Mouse (Mus musculus): ENCODE data around the gene Aplf.

The Aplf gene

DNA sequence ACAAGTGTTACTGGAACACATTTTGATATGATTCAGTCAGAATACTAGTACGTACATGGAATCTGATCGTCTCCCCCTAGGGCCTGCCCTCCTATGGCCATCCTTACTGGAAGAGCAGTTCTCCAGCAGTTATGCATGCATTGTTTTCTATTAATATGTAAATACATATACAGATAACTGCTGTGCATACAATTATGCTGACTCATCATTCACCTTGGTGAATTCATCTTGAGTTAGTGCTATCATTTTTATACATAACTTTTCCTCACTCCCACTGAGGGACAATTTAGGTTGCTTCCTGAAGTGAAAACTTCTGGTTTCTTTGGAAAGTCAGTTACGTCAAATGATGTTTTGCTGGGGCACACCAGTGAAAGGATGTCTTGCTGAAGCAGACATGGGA, 48.8 kb downstream of the Aplf start:
- DNase-seq (ENCODE audit: low read depth, low spot score) = no peak

GRCm38 (mm10) chr6:87621281-87621680, 50.7 kb downstream of the Aplf start:
- no peak for DNase-seq (ENCODE audit: low read depth, low spot score)

DNA sequence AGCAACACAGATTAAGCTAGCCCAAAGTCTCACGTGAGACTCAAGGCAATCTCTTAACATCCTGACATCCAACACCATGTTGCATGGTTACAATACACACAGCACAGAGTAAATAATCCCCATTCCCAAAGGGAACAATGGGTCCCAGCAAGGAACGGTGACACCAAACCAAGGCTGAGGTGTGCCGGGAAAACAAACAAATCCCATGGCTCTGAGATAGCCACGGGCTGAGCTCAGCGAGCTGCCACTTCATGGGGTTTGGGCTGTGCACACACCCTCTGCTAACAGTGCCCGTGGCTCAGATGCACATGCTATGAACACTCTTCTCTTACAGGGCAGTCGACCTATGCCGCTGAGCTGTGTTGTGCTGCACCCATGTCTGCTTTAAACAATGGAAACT, 54.0 kb downstream of the Aplf start:
- DNase-seq (ENCODE audit: low read depth, low spot score) = no peak

GRCm38 (mm10) chr6:87615696-87616083, 56.3 kb downstream of the Aplf start:
- DNase-seq (ENCODE audit: low read depth, low spot score) = no peak

DNA sequence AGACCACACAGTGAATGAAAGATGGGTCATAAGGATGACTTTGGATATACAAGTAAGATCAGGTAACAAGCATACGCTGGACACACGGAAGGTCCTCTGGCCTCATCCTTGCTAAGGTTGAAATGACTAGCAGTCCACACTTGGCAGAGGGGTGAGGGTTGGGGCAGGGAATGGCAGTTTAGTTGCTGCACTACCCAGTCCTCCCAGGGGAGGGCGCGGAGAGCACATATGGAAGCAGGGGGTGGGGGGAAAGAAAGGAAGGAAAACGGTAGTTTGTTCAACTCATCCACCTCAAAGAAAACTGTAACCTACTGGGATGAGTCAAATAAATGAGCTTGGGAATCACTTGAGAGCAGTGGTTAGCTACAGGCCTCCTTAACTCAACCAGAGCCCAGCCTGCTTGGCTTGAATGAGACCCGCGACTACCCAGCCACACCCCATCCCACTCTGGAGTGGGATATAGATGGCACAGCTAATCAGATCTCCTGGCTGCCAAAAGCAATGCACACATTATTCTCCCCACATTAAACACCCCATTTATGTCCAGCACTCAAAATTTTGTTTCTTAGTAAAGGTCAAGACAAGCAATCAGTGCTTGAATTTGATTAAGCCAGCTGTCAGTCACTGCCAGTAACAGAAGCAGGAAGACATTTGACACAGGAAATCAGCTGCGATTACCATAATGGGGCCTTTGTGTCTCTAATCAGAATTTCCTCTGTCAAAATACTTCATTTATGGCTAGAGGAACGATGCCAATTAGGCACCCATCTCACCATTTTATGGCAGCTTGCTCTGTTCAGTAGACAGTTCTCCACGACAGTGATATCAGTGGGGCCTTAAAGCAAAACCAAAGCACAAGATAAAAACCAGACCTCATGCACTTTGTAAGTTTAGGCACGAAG, 56.9 kb downstream of the Aplf start:
- DNase-seq (ENCODE audit: low read depth, low spot score) = no peak

GRCm38 (mm10) chr6:87599825-87600224, 72.2 kb downstream of the Aplf start:
- no peak for DNase-seq (ENCODE audit: low read depth, low spot score)

DNA sequence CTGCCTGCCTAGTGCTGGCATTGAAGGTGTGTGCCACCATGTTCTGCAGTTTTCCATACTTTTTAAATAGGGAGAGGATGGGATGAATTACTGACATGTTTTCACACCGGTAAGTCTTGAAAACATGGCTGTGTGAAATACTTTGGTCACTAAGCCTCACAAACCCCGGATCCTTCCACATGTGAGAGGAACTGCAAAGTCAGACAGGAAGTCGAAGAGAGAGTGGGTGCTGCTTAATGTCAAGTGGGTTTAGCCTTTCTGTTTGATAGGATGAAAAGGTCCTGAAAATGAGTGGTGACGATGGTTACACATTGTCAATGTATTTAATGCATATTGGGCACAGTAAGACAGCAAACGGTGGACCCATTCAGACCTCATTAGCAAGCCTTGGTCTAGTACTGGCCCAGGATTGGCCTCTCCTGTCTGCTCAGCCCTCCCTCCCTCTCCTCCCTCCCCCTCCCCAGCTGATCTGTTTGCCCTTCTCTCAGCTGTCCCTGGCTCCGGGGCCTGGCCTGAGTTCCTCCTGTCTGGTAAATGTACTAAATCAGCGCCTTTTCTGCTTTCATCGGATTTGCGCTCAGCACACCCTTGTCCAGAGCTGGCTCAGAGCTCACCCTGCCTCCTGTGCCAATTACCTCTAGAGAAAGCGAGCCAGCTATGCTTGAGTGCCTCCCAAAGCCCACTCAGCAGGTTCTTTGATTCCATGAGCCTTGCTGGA, 74.7 kb downstream of the Aplf start:
- peak; percentile 47 for DNase-seq (ENCODE audit: low read depth, low spot score)

- DNase-seq (ENCODE audit: low read depth, low spot score) = no peak
These were observed 77.8 kb downstream of the Aplf start for GRCm38 (mm10) chr6:87594188-87594587.

DNA sequence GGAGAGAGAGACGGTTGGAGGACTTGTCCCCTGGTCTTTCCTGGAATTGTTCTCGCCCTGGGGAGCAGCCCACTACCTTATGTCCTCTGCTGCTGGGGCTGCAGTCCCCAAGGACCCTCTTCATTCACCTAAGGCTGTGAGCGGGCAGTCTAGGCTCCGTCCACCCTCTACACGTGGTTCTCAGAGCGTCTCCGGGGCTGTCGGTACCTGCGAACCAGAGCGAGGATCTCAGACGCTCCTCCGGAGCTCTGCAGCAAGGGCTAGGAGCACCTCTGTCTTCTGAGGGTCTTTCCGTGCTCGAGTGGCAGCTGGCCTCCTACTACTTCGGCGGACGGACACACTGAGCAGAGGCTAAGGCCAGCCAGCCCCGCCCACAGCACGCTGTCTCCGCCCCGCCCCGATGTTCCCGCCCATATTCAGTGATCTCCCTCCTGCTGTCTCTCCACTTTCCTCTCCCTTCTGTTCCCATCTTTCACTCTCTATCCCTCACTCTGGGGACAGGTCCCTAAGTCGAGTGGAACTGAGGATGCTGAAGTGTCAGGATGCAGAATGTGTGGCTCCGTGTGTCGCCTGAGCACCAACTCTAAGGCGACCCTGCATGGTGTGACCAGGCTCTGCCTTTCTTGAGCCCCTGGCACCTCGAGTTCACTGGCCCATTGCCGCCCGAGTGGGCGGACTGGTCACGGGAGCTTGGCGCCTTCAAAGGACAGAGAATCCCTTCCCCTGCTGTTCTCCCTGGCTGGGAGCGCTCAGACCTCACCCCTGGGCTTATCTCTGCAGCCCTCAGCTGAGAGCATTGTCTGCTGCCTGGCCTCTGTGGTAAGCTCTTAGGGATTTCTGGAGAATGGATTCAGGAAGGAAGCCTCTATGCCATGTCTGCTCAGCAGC, 81.4 kb downstream of the Aplf start, which contains the start of gene Prokr1:
Gene Prokr1, minus strand, starts transcription at position 350 of the 888 bp plus-strand sequence.
- peak; percentile 59 for DNase-seq (ENCODE audit: low read depth, low spot score)

DNA sequence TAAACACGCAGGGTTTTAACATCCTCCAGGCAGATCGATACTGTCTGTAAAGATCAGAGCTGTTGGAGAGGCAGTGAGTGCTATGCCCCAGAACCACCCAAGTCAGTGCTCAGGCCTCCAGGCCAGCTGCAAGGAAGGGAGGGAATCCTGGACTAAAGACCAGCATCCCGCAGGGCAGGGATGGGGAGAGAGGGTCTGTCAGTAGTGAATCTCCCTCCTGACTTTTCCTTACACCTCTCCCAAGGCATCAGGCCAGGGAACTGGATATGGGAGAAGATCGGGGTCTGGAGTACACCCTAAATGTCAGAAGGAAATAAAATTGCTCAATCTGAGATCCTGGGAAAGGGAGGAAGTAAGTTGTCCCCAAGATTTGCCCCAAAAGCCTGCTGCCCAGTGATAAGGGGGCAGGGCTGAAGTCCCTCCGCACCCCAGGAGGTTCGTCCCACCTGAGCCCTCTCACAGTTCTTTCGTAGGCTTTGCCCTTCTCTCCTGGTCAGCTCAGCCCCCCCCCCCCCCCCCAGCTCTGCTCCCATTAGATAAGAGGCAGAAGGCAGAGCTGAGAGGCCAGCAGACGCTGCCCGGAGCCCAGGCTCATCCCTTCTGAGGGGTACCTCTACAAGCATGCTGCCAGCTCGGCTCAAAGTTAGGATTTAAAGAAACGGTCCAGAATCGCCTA, 82.1 kb downstream of the Aplf start:
- DNase-seq (ENCODE audit: low read depth, low spot score) = no peak

DNA sequence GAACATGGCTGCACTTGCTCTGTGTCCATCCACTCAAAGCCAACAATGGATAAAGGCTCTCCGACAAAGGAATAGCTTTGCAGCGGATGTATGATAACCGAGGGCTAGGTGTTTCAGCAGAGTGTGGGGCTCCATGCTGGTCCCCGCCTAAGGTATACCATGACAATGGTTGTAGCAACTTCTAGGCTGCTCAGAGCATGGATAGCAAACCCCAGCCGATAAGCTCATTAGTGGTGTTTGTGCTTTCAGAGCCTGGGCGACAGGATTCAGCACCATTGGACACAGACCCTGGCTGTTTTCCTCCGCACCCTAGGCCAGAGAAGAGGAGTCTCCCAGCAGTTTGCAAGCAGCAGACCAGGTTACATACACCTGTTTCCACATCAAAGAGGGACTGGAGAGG, 88.0 kb downstream of the Aplf start:
- DNase-seq (ENCODE audit: low read depth, low spot score) = no peak

DNA sequence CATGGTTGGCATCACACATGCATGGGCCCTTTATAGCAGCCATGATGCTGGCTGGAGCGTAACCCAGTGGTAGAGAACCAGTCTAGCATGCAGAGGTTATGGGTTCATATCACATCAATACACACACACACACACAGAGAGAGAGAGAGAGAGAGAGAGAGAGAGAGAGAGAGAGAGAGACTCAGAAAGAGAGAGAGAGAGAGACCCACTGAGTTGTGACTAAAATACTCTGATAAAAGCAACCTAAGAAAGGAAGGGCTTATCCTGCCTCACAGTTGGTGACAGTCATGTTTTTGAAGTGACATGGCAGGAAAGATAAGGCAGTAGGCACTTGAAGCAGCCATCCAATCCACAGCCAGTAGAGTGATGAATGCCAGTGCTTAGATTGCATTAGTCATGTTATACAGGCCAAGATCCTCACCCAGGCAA, 88.8 kb downstream of the Aplf start:
- DNase-seq (ENCODE audit: low read depth, low spot score) = no peak

DNA sequence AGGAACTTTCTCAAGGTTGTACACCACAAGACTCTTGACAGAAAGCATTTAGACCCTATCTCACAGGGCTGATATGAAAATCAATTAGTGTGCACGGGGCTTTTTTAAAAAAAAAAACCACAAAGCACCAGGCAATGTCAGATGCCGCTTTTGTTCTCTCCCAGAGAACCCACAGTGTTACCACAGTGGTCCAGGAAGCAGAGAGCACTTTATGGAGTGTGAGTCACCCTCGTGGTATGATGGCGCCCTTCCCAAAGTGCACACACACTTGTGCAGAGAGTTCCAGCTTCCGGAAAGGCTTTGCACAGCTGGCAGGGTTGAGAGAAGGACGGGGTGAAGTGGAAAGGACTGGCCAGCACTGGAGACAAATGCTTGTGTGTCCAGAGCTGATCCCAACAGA, 89.5 kb downstream of the Aplf start:
- no peak for DNase-seq (ENCODE audit: low read depth, low spot score)

DNA sequence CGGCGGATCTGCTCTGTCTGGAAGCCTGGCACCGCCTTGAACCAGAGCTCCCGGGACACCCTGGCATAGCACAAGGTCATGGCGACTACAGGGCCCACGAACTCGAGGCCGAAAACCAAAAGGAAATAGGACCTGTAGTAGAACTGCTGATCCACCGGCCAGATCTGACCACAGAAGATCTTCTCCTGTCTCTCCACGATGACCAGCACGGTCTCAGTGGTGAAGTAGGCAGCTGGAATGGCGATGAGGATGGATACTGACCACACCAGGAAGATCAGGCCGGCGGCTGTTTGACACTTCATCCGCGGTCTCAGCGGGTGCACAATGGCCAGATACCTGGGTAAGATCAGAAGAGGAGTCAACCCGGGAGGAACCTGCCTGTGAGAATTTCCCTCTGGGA, 90.4 kb downstream of the Aplf start:
- no peak for DNase-seq (ENCODE audit: low read depth, low spot score)

GRCm38 (mm10) chr6:87581071-87581470, 90.9 kb downstream of the Aplf start:
- DNase-seq (ENCODE audit: low read depth, low spot score) = no peak
